In the genomic region with DNA sequence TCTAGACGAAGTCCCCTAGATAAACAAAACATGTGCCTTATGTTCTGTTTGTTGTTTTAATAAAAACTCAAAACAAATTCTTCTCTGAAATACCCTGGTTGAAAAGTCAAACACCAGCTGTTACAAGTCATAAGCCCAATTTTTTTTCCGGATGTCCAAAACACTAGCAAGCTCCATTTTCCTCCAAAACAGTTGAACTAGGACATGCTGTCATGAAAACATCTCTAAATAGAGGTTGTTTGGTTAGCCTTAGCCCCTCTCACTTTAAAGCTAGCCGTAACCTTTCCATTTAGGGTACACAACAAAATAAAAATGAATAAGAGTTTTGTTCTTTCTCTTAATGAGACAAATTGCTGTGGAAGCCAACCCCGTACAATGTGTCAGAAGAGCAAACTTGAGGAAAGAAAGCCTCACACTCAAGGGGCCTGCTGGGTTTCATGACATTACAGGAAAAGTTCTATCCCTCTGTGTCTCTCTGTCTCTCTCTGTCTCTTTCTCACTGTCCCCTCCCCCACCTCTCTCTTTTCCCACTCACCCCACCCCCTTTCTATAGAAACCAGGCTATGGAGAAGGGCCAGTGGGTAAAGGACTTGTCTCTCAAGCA, we compare ENCODE assay signal across 25 mouse cellular contexts.
DNase-seq lines count a peak whose midpoint lies in the region; ATAC-seq and TF ChIP-seq lines count a peak whose summit lies in the region.
"Had no signal": no experiment of that assay in that cellular context is flagged by ENCODE, and none has a peak within 500 bp of the region (broad histone marks: within the 10 kb centered on the region; RNA-seq: fewer than 3 reads in every experiment).

No protein-coding gene starts in this region.

- TF ChIP-seq CTCF in kidney, postnatal 0 days (IDR thresholded peaks at IDR 0.05; ENCODE audit: low read depth), result no peak
- no peak for TF ChIP-seq CTCF in lung, adult 2 months (IDR thresholded peaks at IDR 0.05; ENCODE audit: insufficient read depth, low read length)

- H3K27me3 ChIP-seq in kidney, embryonic 14.5 days (ENCODE audit: control insufficient read depth, insufficient read depth, low read length), result no peaks in the 10 kb centered on the region
- no peaks in the 10 kb centered on the region for H3K27me3 ChIP-seq in kidney, postnatal 0 days (ENCODE audit: insufficient read depth, low read length)
- H3K27me3 ChIP-seq in lung, embryonic 15.5 days, result no peaks in the 10 kb centered on the region
- H3K27me3 ChIP-seq: embryonic facial prominence, embryonic 12.5 days; embryonic facial prominence, embryonic 15.5 days; heart, embryonic 13.5 days had no signal

- H3K36me3 ChIP-seq in kidney, embryonic 14.5 days (ENCODE audit: control insufficient read depth, insufficient read depth, low read length), result no peaks in the 10 kb centered on the region
- no peaks in the 10 kb centered on the region for H3K36me3 ChIP-seq in kidney, postnatal 0 days (ENCODE audit: insufficient read depth, low read length)
- no peaks in the 10 kb centered on the region for H3K36me3 ChIP-seq in lung, embryonic 15.5 days
- H3K36me3 ChIP-seq: embryonic facial prominence, embryonic 12.5 days; embryonic facial prominence, embryonic 15.5 days; heart, embryonic 10.5 days; heart, embryonic 13.5 days had no signal

- peak; percentile 31 for DNase-seq in kidney, adult 9 months
- DNase-seq in kidney, postnatal 0 days (ENCODE audit: low spot score), result peak; percentile 91
- DNase-seq in kidney, postnatal 10 days, result no peak
- no peak for DNase-seq in lung, adult 2 months
- DNase-seq: adrenal gland, adult 2 months; adrenal gland, postnatal 14 days; cerebellum, adult 11 months; cerebellum, adult 2 months; cerebellum, adult 9-11 months; cerebellum, postnatal 25 days; forebrain, postnatal 0 days; gastrocnemius, adult 2 months; gastrocnemius, postnatal 14 days; heart, adult 18-20 months; heart, postnatal 14 days; heart, postnatal 4 days had no signal

- H3K9me3 ChIP-seq in kidney, embryonic 14.5 days (ENCODE audit: control insufficient read depth, low read length), result no peaks in the 10 kb centered on the region
- no peaks in the 10 kb centered on the region for H3K9me3 ChIP-seq in kidney, postnatal 0 days (replicated peaks; ENCODE audit: low read length)
- H3K9me3 ChIP-seq in lung, embryonic 15.5 days, result no peaks in the 10 kb centered on the region
- H3K9me3 ChIP-seq: embryonic facial prominence, embryonic 12.5 days; embryonic facial prominence, embryonic 15.5 days; heart, embryonic 10.5 days; heart, embryonic 13.5 days had no signal

- WGBS in kidney, embryonic 14.5 days, result 68% methylated on average over 4 of the region's 4 CpGs
- WGBS in kidney, postnatal 0 days, result 64% methylated on average over 4 of the region's 4 CpGs
- WGBS in lung, embryonic 15.5 days, result 58% methylated on average over 4 of the region's 4 CpGs
- 82% methylated on average over 4 of the region's 4 CpGs for WGBS in lung, adult 2 months

- 0 out of 2 replicates have a peak, but pooled peaks cover 8% of the 10 kb centered on the region for H3K4me1 ChIP-seq in kidney, embryonic 14.5 days (ENCODE audit: control insufficient read depth, insufficient read depth, low read length)
- no peaks in the 10 kb centered on the region for H3K4me1 ChIP-seq in kidney, postnatal 0 days (replicated peaks; ENCODE audit: insufficient read depth, low read length)
- H3K4me1 ChIP-seq in lung, embryonic 15.5 days, result peaks cover 16% of the 10 kb centered on the region; the same call in 1 of the 2 replicates
- peaks cover 5% of the 10 kb centered on the region for H3K4me1 ChIP-seq in lung, adult 2 months (ENCODE audit: control insufficient read depth, insufficient read depth, low read length)
- H3K4me1 ChIP-seq: embryonic facial prominence, embryonic 12.5 days; embryonic facial prominence, embryonic 15.5 days had no signal

- no peak for TF ChIP-seq POLR2A in lung, adult 2 months (IDR thresholded peaks at IDR 0.05; ENCODE audit: borderline replicate concordance, extremely low read depth, low read depth, low read length)

- ATAC-seq in kidney, embryonic 14.5 days (ENCODE audit: low FRiP score, low TSS enrichment), result no peak
- peak; percentile 69; the same call in 1 of the 2 replicates for ATAC-seq in kidney, postnatal 0 days (replicated peaks; ENCODE audit: low FRiP score, low read depth)
- no peak for ATAC-seq in lung, embryonic 15.5 days (ENCODE audit: borderline replicate concordance, extremely low read depth, low FRiP score, low TSS enrichment)
- ATAC-seq: CD4-positive, CD25-positive, alpha-beta regulatory T cell, adult 4 months; forebrain, embryonic 14.5 days; forebrain, postnatal 0 days had no signal

- H3K27ac ChIP-seq in kidney, embryonic 14.5 days (ENCODE audit: low read depth, low read length), result no peak overlapping the region
- H3K27ac ChIP-seq in kidney, postnatal 0 days, result peak overlapping the region; percentile 76
- peak overlapping the region; percentile 48 for H3K27ac ChIP-seq in lung, embryonic 15.5 days
- H3K27ac ChIP-seq: embryonic facial prominence, embryonic 12.5 days; embryonic facial prominence, embryonic 15.5 days; gastrocnemius, adult 2 months; heart, embryonic 10.5 days; heart, embryonic 13.5 days; hindbrain, embryonic 14.5 days had no signal

- no peak overlapping the region for H3K4me2 ChIP-seq in kidney, embryonic 14.5 days (replicated peaks; ENCODE audit: low read depth, low read length)
- no peak overlapping the region for H3K4me2 ChIP-seq in kidney, postnatal 0 days (ENCODE audit: low read length)
- H3K4me2 ChIP-seq in lung, embryonic 15.5 days, result no peak overlapping the region
- H3K4me2 ChIP-seq: embryonic facial prominence, embryonic 12.5 days; embryonic facial prominence, embryonic 15.5 days; heart, embryonic 13.5 days; hindbrain, embryonic 14.5 days had no signal

- no peak overlapping the region for H3K9ac ChIP-seq in kidney, embryonic 14.5 days (ENCODE audit: low read depth, low read length)
- H3K9ac ChIP-seq in kidney, postnatal 0 days (ENCODE audit: low read depth, low read length), result no peak overlapping the region
- H3K9ac ChIP-seq in lung, embryonic 15.5 days, result no peak overlapping the region
- H3K9ac ChIP-seq: embryonic facial prominence, embryonic 12.5 days; embryonic facial prominence, embryonic 15.5 days; forebrain, postnatal 0 days; heart, embryonic 13.5 days; hindbrain, embryonic 14.5 days had no signal

- no peak overlapping the region for H3K4me3 ChIP-seq in kidney, embryonic 14.5 days (ENCODE audit: low read length)
- H3K4me3 ChIP-seq in kidney, postnatal 0 days (replicated peaks; ENCODE audit: low read depth, low read length), result no peak overlapping the region
- no peak overlapping the region for H3K4me3 ChIP-seq in lung, embryonic 15.5 days
- H3K4me3 ChIP-seq in lung, adult 2 months (replicated peaks; ENCODE audit: extremely low read depth, low read depth, low read length), result no peak overlapping the region
- H3K4me3 ChIP-seq: embryonic facial prominence, embryonic 12.5 days; embryonic facial prominence, embryonic 15.5 days; gastrocnemius, adult 2 months; heart, embryonic 10.5 days; heart, embryonic 13.5 days had no signal

Comparison
In these comparisons a context has a peak if more than half of its experiments do, and no peak if none do; other contexts are left out.
1. DNase-seq: peak in kidney, adult 9 months (single experiment) and kidney, postnatal 0 days (single experiment); none in kidney, postnatal 10 days (single experiment) and lung, adult 2 months (single experiment).